Mouse (Mus musculus): ENCODE results near the gene Grin2c. TPM values are rescaled to one million over a fixed set of nuclear protein-coding genes. Genes with fewer than 3 reads are reported as not detected.

Gene Grin2c
- total RNA-seq, 1 experiment from 2014 or later: not detected

GRCm38 (mm10) chr11:115243783-115244182 is 23.3 kb downstream of the Grin2c start:
- no peak for ATAC-seq (replicated peaks; ENCODE audit: insufficient number of reproducible peaks, low FRiP score, low TSS enrichment, poor library complexity, severe bottlenecking)

GRCm38 (mm10) chr11:115242746-115243145 is 24.3 kb downstream of the Grin2c start:
- no peak for ATAC-seq (replicated peaks; ENCODE audit: insufficient number of reproducible peaks, low FRiP score, low TSS enrichment, poor library complexity, severe bottlenecking)

DNA sequence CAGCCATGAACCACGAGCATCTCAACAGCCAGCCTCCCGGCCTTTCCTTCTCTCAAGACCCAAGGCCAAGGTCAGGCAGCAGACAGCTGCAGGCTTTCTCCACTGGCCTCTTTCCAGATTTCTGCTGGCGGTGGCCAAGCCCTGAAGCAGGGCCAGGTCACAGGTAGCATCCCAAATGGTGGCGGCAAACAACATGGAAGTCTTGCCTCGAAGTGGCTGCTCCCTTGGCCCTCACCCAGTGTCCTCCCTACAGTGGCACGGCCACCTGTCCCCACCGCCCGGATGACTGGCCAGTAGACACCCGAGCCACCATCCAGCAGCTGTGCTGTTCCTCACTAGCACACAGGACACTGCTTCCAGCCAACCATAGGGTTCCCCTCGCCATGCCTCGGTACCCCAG is 25.6 kb downstream of the Grin2c start:
- ATAC-seq (replicated peaks; ENCODE audit: insufficient number of reproducible peaks, low FRiP score, low TSS enrichment, poor library complexity, severe bottlenecking): no peak

- ATAC-seq (replicated peaks; ENCODE audit: insufficient number of reproducible peaks, low FRiP score, low TSS enrichment, poor library complexity, severe bottlenecking): no peak
Observed at GRCm38 (mm10) chr11:115236570-115236969, 30.5 kb downstream of the Grin2c start.

- no peak for ATAC-seq (replicated peaks; ENCODE audit: insufficient number of reproducible peaks, low FRiP score, low TSS enrichment, poor library complexity, severe bottlenecking)
Observed at GRCm38 (mm10) chr11:115234320-115235044, 32.6 kb downstream of the Grin2c start.

DNA sequence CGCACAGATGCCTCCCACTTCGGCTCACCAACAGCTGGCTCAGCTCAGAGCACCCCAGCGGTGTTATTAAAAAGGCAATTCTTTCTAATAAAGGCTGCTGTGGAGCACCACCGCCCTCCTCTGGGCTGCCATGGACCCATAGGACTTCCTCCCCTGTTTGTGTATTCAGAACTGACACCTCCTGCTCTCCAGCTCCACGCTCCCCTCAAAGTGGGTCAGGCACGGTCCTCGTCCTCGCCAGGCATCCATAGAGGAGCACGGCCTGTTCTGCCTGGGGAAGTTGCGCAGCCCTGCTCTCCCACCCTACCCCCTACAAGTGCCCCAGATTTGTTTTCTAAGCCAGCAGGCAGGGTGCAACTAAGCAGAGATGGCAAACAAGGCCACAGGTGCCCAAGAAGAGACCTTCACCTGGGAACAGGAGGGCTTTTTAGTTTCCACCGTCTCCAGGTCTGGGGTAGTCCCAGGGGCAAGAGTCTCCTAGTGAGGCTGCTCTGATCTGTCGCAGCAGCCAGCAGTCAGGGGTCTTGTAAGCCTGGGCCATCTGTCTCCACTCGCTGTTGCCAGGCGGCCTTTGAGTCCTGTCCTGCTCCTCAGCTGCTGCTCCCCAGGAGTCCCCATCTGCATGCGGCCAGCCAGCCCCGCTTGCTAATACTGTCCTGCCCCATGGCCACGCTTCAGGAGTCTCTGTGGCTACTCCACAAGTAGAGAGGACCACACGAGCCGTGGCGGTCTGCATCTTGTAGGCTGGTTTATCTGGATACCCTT is 33.3 kb downstream of the Grin2c start:
- ATAC-seq (replicated peaks; ENCODE audit: insufficient number of reproducible peaks, low FRiP score, low TSS enrichment, poor library complexity, severe bottlenecking): no peak

DNA sequence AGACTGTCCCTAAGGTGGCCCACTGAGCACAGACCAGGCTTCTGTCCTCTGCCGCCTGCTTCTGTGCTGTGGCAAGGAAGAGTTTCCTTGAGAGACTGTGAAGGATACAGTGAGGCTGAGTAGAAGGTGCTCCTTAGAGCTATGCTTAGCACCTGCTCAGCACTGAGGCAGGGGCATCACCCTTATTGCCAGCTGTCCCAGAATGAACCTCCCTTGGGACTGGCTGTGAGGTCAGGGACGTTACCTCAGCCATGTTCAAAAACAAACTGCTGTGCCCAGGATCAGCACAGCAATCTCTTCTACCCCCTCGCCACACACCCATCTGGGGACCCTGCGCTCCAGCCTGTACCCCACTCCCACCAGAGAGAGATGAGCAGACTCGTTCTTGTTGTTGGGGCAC is 34.2 kb downstream of the Grin2c start:
- no peak for ATAC-seq (replicated peaks; ENCODE audit: insufficient number of reproducible peaks, low FRiP score, low TSS enrichment, poor library complexity, severe bottlenecking)

- no peak for ATAC-seq (replicated peaks; ENCODE audit: insufficient number of reproducible peaks, low FRiP score, low TSS enrichment, poor library complexity, severe bottlenecking)
Observed at GRCm38 (mm10) chr11:115231924-115232323, 35.1 kb downstream of the Grin2c start.

- ATAC-seq (replicated peaks; ENCODE audit: insufficient number of reproducible peaks, low FRiP score, low TSS enrichment, poor library complexity, severe bottlenecking): no peak
Observed at GRCm38 (mm10) chr11:115231168-115231915, 35.7 kb downstream of the Grin2c start.

DNA sequence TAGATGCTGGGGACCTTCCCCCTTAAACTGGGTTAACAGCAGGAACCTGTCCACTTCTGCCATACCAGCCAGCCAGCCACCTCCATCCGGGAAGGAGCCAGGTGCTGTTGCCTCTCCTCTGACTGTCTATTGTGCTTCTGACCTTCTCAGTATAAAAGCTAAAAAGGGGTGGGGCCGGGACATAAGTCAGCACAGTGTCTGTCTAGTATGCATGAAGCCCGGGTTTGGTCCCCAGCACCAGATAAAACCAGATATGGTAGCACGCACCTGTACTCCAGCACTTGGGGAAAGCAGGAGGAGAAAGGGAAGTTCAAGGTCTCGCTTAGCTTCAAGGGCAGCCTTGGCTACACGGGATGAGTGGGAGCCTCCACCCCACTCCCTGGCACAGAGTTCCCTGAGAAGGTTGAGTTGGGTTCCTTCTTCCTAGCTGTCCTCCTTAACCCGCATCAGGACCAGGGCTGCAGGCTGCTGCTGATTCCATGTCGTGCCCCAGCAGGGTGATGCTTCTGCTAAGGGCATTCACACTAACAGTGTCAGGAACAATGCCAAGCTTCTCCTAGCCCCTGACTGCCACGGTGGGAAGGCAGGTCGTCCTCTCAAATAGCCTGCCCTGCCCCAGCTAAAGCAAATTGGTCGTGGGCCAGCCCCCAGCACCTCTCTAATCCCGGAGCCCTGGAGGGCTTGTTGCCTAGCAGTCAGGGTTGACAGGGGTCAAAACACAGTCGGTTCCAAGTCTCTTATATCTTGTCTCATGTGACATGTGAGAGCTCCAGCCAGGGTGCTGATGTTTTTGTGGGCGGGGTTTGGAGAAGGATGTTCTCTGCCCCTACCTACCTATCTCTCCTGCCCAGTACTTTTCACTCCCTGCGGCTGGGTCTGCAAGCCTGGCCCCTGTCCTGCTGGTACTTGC is 37.8 kb downstream of the Grin2c start:
- ATAC-seq (replicated peaks; ENCODE audit: insufficient number of reproducible peaks, low FRiP score, low TSS enrichment, poor library complexity, severe bottlenecking): no peak

- no peak for ATAC-seq (replicated peaks; ENCODE audit: insufficient number of reproducible peaks, low FRiP score, low TSS enrichment, poor library complexity, severe bottlenecking)
Observed at GRCm38 (mm10) chr11:115228430-115228829, 38.6 kb downstream of the Grin2c start.

DNA sequence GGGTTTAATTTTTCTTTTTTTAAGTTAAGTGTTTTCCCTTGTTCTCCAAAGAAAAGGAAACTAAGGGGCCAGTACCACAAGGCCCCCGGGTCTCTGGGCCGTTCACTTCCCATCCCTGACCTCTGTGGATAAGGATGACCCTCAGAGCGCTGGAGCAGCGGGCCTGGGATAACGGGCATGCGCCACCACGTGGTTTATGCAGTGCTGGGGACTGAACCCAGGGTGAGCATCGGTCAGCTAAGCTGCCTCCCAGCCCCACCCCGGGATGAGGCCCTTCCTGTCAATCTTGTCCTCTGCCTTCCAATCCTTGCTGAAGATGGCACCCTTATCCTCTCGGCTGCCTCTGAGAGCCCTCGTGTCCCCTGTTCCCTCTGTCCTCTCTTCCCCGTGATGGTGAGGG is 39.4 kb downstream of the Grin2c start:
- no peak for ATAC-seq (replicated peaks; ENCODE audit: insufficient number of reproducible peaks, low FRiP score, low TSS enrichment, poor library complexity, severe bottlenecking)

DNA sequence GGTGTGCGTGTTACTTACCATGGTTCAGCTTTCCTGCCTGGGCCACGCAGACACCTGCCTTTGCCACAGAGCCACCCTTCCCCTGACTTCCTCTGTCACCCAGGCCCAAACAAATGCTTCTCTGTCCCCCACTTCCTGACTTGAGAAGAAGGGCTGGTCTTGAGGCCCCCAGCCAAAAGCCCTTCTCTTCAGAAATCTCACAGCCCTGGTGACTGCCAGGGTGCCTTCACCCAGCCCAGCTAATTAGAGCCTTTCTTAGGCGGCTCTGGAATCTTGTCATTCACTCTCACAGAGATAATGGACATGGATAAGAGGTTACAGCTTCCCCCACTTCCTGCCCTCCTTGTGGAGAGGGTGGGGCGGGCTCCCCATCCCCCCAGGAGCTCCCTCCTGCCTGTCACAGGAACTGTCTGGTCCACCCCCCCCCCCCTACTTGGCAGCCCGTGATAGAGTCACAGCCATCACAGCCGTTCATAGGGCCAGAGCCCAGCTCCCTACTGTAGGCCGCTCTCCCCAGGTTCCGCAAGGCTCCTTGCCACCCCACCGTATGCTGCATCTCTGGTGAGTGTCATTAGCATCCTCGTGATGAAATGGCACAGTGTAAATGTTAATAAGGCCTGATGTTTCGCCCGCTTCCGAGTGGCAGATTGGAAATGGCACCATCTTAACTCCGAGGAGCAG is 40.1 kb downstream of the Grin2c start:
- ATAC-seq (replicated peaks; ENCODE audit: insufficient number of reproducible peaks, low FRiP score, low TSS enrichment, poor library complexity, severe bottlenecking): no peak

DNA sequence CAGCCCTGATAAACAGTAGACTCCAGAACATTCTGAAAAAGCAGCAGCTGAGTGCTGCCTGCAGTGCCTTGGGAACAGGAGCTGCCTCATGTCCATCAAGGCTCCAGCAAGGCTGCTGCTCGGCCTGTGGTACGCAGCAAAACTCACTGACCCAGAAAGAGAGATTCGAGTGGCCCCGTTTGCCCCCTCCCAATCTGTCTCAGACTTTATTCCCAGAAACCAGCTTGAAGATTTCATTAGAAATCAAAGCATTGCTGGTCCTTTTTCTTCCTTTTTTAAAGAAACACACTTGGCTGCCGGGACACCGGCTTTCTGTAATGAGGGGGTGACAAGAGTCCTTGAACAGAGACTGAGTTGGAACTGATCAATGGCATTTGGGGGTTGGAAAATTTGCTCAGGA is 41.7 kb downstream of the Grin2c start:
- no peak for ATAC-seq (replicated peaks; ENCODE audit: insufficient number of reproducible peaks, low FRiP score, low TSS enrichment, poor library complexity, severe bottlenecking)

DNA sequence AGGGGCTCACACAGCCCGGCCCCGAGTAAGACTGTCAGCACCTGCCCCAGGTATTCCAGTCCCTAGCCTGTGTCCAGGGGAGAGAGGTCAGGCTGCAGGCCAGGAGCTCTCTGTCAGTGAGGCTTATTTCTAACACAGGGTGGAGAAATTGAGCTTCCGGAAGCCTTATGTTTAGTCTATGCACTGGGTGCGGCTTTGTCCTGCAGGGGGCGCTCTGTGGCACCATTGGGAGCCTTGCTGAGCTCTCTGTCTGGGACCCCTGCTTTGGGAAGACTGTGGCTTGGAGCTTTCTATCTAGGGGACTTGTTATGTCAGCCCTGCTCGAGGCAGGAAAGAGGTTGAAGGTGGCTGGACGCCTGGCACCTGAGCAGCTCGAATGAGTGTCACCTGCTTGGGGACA is 42.2 kb downstream of the Grin2c start:
- no peak for ATAC-seq (replicated peaks; ENCODE audit: insufficient number of reproducible peaks, low FRiP score, low TSS enrichment, poor library complexity, severe bottlenecking)

DNA sequence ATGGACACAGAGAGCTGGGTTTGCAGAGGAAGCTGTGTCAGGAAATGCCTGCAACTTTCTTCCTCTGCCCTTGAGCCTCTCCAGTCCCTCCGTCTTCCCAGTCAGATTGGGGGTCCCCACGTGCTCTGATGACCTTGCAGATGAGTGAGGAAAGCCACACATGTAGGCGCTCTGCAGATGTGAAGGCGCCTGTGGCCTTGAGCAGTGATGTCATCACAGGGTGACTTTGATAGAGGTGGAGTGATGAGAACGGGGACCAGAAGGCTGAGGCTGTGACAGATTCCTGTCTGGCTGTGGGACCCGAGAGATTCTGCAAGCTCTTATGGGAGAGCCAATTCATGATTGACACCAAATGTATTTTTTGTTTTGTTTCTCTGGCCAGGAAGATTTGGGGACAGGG is 43.2 kb downstream of the Grin2c start:
- ATAC-seq (replicated peaks; ENCODE audit: insufficient number of reproducible peaks, low FRiP score, low TSS enrichment, poor library complexity, severe bottlenecking): no peak

DNA sequence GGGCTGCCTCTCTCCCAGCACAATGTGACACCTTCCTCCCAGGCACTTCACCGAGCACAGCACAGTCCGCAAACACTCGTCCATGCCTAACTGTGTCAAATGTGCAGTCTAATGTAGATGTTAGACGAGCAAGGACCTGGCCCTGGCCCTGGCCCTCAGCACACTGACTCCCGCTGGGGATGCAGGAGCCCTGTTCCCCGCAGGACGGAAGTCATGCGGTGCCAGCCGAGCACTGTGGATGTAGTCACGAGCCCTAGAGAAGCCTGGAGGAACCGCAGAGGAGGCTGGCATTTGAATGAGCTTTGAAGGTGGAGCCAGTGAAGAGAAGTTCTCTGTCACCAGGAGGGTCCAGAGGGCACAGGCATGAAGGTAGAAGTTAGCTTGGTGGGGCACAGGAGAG is 43.6 kb downstream of the Grin2c start:
- ATAC-seq (replicated peaks; ENCODE audit: insufficient number of reproducible peaks, low FRiP score, low TSS enrichment, poor library complexity, severe bottlenecking): no peak; the same call in 1 of the 2 replicates

GRCm38 (mm10) chr11:115222570-115222969 is 44.5 kb downstream of the Grin2c start:
- no peak for ATAC-seq (replicated peaks; ENCODE audit: insufficient number of reproducible peaks, low FRiP score, low TSS enrichment, poor library complexity, severe bottlenecking)
